13 mouse cellular contexts compared by ENCODE assay signal in the genomic region with DNA sequence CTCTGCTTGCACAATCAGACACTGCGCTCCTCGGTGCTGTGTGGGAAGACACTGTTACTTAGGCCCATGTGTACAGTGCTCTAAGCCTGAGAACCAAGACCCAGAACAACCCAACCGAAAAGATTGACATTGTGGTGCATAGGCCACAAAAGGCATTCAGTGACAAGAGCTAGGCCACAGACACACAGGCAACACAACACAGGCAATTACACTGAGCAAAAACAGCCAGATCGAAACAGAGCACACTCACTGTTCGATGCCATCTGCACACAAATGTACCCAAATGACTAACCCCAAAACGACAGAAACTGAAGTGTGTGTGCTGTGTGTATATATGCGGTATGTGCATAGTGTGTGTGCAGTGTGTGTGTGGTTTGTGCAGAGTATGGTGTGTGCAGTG.
"Had no signal": no experiment of that assay in that cellular context is flagged by ENCODE, and none has a peak within 500 bp of the region (broad histone marks: within the 10 kb centered on the region; RNA-seq: fewer than 3 reads in every experiment).

No protein-coding gene starts in this region.

- H3K9me3 ChIP-seq: limb, embryonic 10.5 days; liver, embryonic 15.5 days had no signal

- H3K4me3 ChIP-seq: left cerebral cortex, adult 2 months; limb, embryonic 10.5 days; liver, embryonic 15.5 days had no signal

- H3K27me3 ChIP-seq: liver, embryonic 15.5 days had no signal

- H3K36me3 ChIP-seq: liver, embryonic 15.5 days had no signal

- H3K27ac ChIP-seq: left cerebral cortex, adult 2 months; limb, embryonic 10.5 days; liver, embryonic 15.5 days had no signal

- H3K9ac ChIP-seq: liver, embryonic 15.5 days had no signal

- H3K4me2 ChIP-seq: liver, embryonic 11.5 days; liver, embryonic 15.5 days; midbrain, embryonic 11.5 days had no signal

- H3K4me1 ChIP-seq: liver, embryonic 15.5 days had no signal

- DNase-seq: kidney, adult 18-20 months; kidney, postnatal 10 days; kidney, postnatal 4 days; lung, adult 2 months; right cerebral cortex, adult 18-20 months; right cerebral cortex, postnatal 25 days; thymus, adult 18-20 months; thymus, postnatal 14 days had no signal
